Mouse (Mus musculus) liver, embryonic 11.5 days (tissue): ENCODE measurements around the gene Dgkd. TPM values are rescaled to one million over a fixed set of nuclear protein-coding genes. Genes with fewer than 3 reads are reported as not detected.
"Not testable (repeated sequence)": the region's sequence is repeated elsewhere in the genome, so short reads cannot be mapped to it uniquely, and the experiment has no call there.

Experiments used
- ATAC-seq: fragments of 200-750 bp; cut with Nextera tagmentation; replicated peaks from 2 replicates; pipeline ENCODE4 v1.8.0; 2017; ENCODE audit warnings: moderate number of reproducible peaks, mild to moderate bottlenecking, moderate TSS enrichment, moderate library complexity; ENCODE audit not compliant: low FRiP score
- DNase-seq: peaks from one replicate; pipeline ENCODE4 v3.0.0-alpha.2; 2017; ENCODE audit warnings: low spot score
- H3K27ac ChIP-seq: fragments of 300-500 bp; sonication (generic); 2 replicates; pipeline ENCODE4 v1.5.1; 2014; ENCODE audit warnings: mild to moderate bottlenecking, low read depth, low read length, control low read depth
- H3K27me3 ChIP-seq: fragments of 300-500 bp; sonication (generic); replicated peaks from 2 replicates; pipeline ENCODE4 v1.6.1; 2014; ENCODE audit warnings: low read length, mixed read lengths; ENCODE audit not compliant: control insufficient read depth, insufficient read depth
- H3K36me3 ChIP-seq: fragments of 300-500 bp; sonication (generic); 2 replicates; pipeline ENCODE4 v1.6.1; 2014; ENCODE audit warnings: mild to moderate bottlenecking, low read length, moderate library complexity, mixed read lengths; ENCODE audit not compliant: control insufficient read depth, insufficient read depth
- H3K4me1 ChIP-seq: fragments of 300-500 bp; sonication (generic); replicated peaks from 2 replicates; pipeline ENCODE4 v1.6.1; 2014; ENCODE audit warnings: low read length, mixed read lengths; ENCODE audit not compliant: control insufficient read depth, insufficient read depth
- H3K4me2 ChIP-seq: fragments of 300-500 bp; sonication (generic); 2 replicates; pipeline ENCODE4 v1.6.1; 2014; ENCODE audit warnings: mild to moderate bottlenecking, control low read depth, moderate library complexity
- H3K4me3 ChIP-seq: fragments of 300-500 bp; sonication (generic); 2 replicates; pipeline ENCODE4 v1.5.1; 2014; ENCODE audit warnings: low read depth, low read length, control low read depth
- H3K9ac ChIP-seq: fragments of 300-500 bp; sonication (generic); 2 replicates; pipeline ENCODE4 v1.6.1; 2014; ENCODE audit warnings: low read depth, low read length, control low read depth
- H3K9me3 ChIP-seq: fragments of 300-500 bp; sonication (generic); 2 replicates; pipeline ENCODE4 v1.6.1; 2016; ENCODE audit warnings: low read length, inconsistent platforms, mixed read lengths; ENCODE audit not compliant: control insufficient read depth
- WGBS: fragments of 180-500 bp; shearing (Covaris S2); extraction: QIAGEN DNeasy Blood & Tissue Kit; methylation state at CpG from one replicate; pipeline ENCODE4 v1.1.7; 2014; 5-methylcytosine and 5-hydroxymethylcytosine counted together
- polyA plus RNA-seq: library from polyadenylated mRNA; unstranded; fragments of >200 nt; fragmentation: Nextera tagmentation; extraction: Ambion mirVana; gene quantifications from 2 replicates; pipeline ENCODE4 v1.2.1, GENCODE M21; 2014

Gene Dgkd
- polyA plus RNA-seq, 1 experiment from 2014 or later: 33.5 TPM

- H3K4me3 ChIP-seq: no peak overlapping the region
- no peak for DNase-seq
- H3K4me1 ChIP-seq: peaks cover 7% of the 10 kb centered on the region; the same call in 1 of the 2 replicates
- H3K9ac ChIP-seq: no peak overlapping the region
- ATAC-seq: no peak
- no peak overlapping the region for H3K27ac ChIP-seq
- WGBS: 85% methylated on average over 6 of the region's 6 CpGs
- no peaks in the 10 kb centered on the region for H3K36me3 ChIP-seq
- no peak overlapping the region for H3K4me2 ChIP-seq
- H3K27me3 ChIP-seq: no peaks in the 10 kb centered on the region
- no peaks in the 10 kb centered on the region for H3K9me3 ChIP-seq
These were observed 27.1 kb upstream of the Dgkd start for GRCm38 (mm10) chr1:87825991-87826390.

DNA sequence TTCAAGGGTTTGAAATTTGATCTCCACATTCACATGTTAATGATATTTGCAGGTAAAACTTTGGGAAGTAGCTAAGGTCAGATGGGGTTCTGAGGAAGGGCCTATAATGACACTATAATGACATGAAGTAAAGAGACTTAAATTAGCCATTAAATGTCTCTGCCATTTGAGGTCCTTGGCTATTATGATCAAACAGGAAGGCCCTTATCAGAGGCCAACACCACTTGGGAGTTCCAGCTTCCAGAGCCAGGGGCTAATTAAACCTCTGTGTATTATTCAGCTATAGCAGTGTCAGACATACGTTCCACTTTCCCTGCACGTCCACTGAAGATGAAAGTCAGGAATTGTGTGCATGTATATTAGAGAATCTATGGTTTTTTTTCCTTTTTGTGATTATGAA is 26.6 kb upstream of the Dgkd start:
- Histone ChIP-seq H3K4me2 (no peak overlapping the region), H3K9ac (no peak overlapping the region), H3K4me3 (no peak overlapping the region), H3K4me1 (peaks cover 7% of the 10 kb centered on the region; the same call in 1 of the 2 replicates), H3K27ac (no peak overlapping the region), H3K36me3 (no peaks in the 10 kb centered on the region), H3K9me3 (no peaks in the 10 kb centered on the region), H3K27me3 (no peaks in the 10 kb centered on the region)
- no peak for ATAC-seq
- no peak for DNase-seq
- WGBS: 64% methylated on average over 2 of the region's 2 CpGs

- H3K27ac ChIP-seq, H3K36me3 ChIP-seq, H3K4me2 ChIP-seq, DNase-seq, H3K9ac ChIP-seq, H3K4me1 ChIP-seq, H3K9me3 ChIP-seq, ATAC-seq, H3K4me3 ChIP-seq, H3K27me3 ChIP-seq: not testable (repeated sequence)
- WGBS: 78% methylated on average over 1 of the region's 1 CpGs
These were observed 25.6 kb upstream of the Dgkd start for GRCm38 (mm10) chr1:87827476-87827875.

DNA sequence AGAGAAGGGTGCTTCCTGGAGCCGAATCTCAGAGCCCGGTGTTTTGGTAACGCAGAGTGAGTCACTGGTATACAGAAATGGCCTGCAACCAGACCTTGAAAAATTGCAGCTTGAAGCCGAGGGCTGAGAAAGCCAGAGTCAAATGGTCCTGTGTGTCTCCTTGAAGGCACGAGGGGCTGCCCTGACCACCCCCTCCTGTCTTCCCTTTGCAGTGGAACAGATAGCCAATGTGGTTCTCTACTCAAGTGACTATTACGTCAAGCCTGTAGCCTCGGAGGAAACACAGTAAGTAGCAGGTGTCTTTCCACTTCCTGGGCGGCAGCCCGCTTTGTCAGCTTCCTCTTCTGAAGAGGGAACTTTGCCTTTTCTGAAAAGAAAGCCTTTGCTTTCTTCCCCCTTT is 24.9 kb upstream of the Dgkd start:
- WGBS: 37% methylated on average over 9 of the region's 9 CpGs
- DNase-seq: no peak

GRCm38 (mm10) chr1:87828926-87829580 is 24.0 kb upstream of the Dgkd start:
- ATAC-seq: no peak
- no peak overlapping the region for H3K4me2 ChIP-seq
- no peak overlapping the region for H3K9ac ChIP-seq
- 46% methylated on average over 7 of the region's 7 CpGs for whole genome bisulfite sequencing
- H3K9me3 ChIP-seq: no peaks in the 10 kb centered on the region
- H3K27me3 ChIP-seq: no peaks in the 10 kb centered on the region
- H3K4me3 ChIP-seq: no peak overlapping the region
- DNase-seq: no peak
- no peaks in the 10 kb centered on the region for H3K36me3 ChIP-seq
- H3K4me1 ChIP-seq: peaks cover 7% of the 10 kb centered on the region; the same call in 1 of the 2 replicates
- no peak overlapping the region for H3K27ac ChIP-seq

More for the DNA sequence above, 24.9 kb upstream of the Dgkd start:
- Histone ChIP-seq H3K9me3 (no peaks in the 10 kb centered on the region), H3K27ac (no peak overlapping the region), H3K36me3 (no peaks in the 10 kb centered on the region), H3K4me2 (no peak overlapping the region; the same call in 1 of the 2 replicates), H3K9ac (no peak overlapping the region), H3K27me3 (no peaks in the 10 kb centered on the region), H3K4me1 (peaks cover 7% of the 10 kb centered on the region; the same call in 1 of the 2 replicates), H3K4me3 (no peak overlapping the region)
- ATAC-seq: no peak

DNA sequence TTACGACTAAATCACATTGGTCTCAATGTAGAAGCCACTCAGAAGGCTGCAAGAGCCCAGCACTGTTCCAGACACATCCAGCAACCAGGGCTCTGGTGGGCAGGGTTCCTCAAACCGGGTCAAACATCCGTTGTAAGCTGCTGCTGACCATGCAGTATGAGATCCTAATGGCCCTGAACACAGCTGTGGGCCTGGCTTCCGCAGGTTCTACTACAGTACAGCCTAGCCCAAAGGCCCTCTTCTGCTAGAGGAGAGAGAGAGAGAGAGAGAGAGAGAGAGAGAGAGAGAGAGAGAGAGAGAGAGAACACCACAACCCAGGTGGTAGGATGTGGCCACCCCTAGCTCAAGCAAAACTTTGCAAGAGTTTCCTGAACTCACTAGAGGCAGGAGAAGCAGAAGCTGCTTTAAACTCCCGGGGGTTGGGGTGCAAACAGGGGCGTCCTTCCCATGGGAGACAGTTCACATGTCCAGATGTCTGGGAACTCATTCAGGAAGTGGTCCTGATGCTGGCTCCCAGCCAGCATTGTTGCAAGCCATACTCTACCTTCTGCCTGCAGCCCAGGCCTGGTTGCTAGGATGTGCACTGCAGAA is 23.4 kb upstream of the Dgkd start:
- Histone ChIP-seq H3K9me3 (no peaks in the 10 kb centered on the region), H3K4me2 (no peak overlapping the region), H3K4me1 (peaks cover 7% of the 10 kb centered on the region; the same call in 1 of the 2 replicates), H3K27ac (no peak overlapping the region), H3K36me3 (no peaks in the 10 kb centered on the region), H3K27me3 (no peaks in the 10 kb centered on the region), H3K4me3 (no peak overlapping the region), H3K9ac (no peak overlapping the region)
- DNase-seq (no peak), ATAC-seq (no peak)
- 42% methylated on average over 6 of the region's 6 CpGs for WGBS

GRCm38 (mm10) chr1:87836453-87836852 is 16.6 kb upstream of the Dgkd start:
- H3K9ac ChIP-seq: no peak overlapping the region
- H3K27me3 ChIP-seq: no peaks in the 10 kb centered on the region
- no peaks in the 10 kb centered on the region for H3K4me1 ChIP-seq
- H3K27ac ChIP-seq: no peak overlapping the region
- no peak for DNase-seq
- no peaks in the 10 kb centered on the region for H3K36me3 ChIP-seq
- 83% methylated on average over 1 of the region's 1 CpGs for WGBS
- no peak for ATAC-seq
- H3K4me3 ChIP-seq: no peak overlapping the region
- no peak overlapping the region for H3K4me2 ChIP-seq
- no peaks in the 10 kb centered on the region for H3K9me3 ChIP-seq

DNA sequence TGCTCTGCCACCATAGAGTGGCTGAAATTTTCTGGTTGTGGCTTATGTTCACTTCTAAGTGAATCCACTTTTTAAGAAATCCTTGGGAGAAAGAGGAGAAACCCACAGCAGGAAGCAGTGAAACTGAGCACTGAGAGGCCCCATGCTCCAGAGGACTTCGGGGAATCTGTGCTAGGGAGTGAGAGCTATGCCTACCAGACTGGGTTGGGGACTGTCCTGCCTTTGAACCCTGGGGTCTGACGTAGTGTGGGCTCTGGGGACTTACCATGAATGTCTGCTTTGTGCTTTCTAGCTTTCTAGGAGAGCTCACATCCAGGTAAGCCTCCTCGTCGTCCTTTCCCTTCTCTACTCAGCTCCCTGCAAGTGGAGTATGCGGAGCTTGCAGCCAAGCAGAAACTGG is 16.1 kb upstream of the Dgkd start:
- H3K4me1 ChIP-seq: no peaks in the 10 kb centered on the region
- ATAC-seq: no peak
- 54% methylated on average over 5 of the region's 5 CpGs for WGBS
- no peak for DNase-seq
- no peak overlapping the region for H3K27ac ChIP-seq
- H3K4me2 ChIP-seq: no peak overlapping the region
- no peak overlapping the region for H3K4me3 ChIP-seq
- no peaks in the 10 kb centered on the region for H3K36me3 ChIP-seq
- no peaks in the 10 kb centered on the region for H3K9me3 ChIP-seq
- no peak overlapping the region for H3K9ac ChIP-seq
- H3K27me3 ChIP-seq: no peaks in the 10 kb centered on the region
